Mouse (Mus musculus) frontal cortex, adult 2 months (tissue): ENCODE measurements at regions not wholly inside any gene's neighbourhood (a gene's known extent, or its start where the extent isn't known, plus 50 kb on each side); places are given as distances from the start of the nearest gene placed in this dataset.

Source experiments
- DNase-seq, 2 experiments: peaks; one replicate each; pipeline ENCODE4 v3.0.0; 2022; ENCODE audit warnings: low spot score in 1 of 2; ENCODE audit errors: extremely low spot score in 1 of 2

GRCm38 (mm10) chr4:67825484-67825883 is 998.1 kb downstream of the Tlr4 start:
- DNase-seq: no peak

DNA sequence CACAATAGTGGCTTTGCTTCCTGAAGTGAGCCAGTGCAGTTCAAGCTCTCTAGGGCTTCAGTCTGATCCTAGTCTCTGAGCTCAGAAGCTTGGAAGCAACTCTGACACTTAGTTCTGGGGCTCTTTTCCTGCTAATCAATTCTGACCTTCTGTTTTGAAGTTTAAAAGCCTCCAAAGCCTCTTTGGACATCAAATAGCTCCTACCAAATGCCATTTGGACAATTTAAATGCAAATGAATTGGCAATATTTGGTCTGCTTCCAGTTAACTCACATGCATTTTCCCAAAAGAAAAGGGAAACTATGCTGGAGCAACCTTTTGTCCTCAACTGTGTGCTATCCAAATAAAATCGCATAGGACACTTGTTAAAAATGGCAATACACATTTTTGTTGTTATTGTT is 968.7 kb downstream of the Tlr4 start:
- no peak for DNase-seq
